In the genomic region with DNA sequence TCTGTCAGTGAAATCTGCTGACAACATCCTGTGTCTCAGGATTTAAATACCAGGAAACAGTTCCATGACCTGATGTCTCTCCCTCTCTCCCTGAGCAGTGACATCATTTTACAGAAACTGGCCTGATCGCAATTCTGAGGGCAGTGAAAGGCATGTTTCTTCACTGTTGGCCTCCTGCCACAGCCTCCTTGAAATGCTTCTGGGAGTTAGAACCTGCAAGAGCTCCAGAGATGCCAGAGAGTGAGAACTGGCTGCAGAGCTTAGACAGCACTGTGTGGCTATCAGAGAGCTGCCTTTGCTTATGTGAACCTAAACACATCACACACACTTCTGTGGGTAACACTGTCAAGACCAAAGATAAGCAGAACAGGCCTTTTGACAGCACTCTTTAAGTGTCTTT, we compare ENCODE assay signal across 10 mouse cellular contexts.
A peak's percentile ranks its signal among the peaks of the same experiment; 100 is the strongest.
DNase-seq lines count a peak whose midpoint lies in the region; ATAC-seq and TF ChIP-seq lines count a peak whose summit lies in the region.
"Had no signal": no experiment of that assay in that cellular context is flagged by ENCODE, and none has a peak within 500 bp of the region (broad histone marks: within the 10 kb centered on the region; RNA-seq: fewer than 3 reads in every experiment).

No protein-coding gene starts in this region.

- H3K4me2 ChIP-seq in heart, embryonic 13.5 days: peak overlapping the region; percentile 49
- H3K4me2 ChIP-seq: liver, embryonic 15.5 days; stomach, embryonic 15.5 days had no signal

- ATAC-seq in heart, embryonic 13.5 days (ENCODE audit: extremely low read depth, insufficient number of reproducible peaks, low FRiP score, low TSS enrichment): peak; percentile 61; the same call in 1 of the 2 replicates

- no peaks in the 10 kb centered on the region; the same call in 1 of the 2 replicates for H3K4me1 ChIP-seq in liver, adult 2 months (ENCODE audit: control insufficient read depth, insufficient read depth, low read length)
- peaks cover 41% of the 10 kb centered on the region for H3K4me1 ChIP-seq in heart, embryonic 13.5 days
- H3K4me1 ChIP-seq in olfactory bulb, adult 2 months (ENCODE audit: control insufficient read depth, insufficient read depth, low read length): peaks cover 4% of the 10 kb centered on the region; the same call in 1 of the 2 replicates
- H3K4me1 ChIP-seq: liver, embryonic 15.5 days had no signal

- no peak for TF ChIP-seq POLR2A in liver, adult 2 months (IDR thresholded peaks at IDR 0.05; ENCODE audit: extremely low read depth, insufficient read depth, low read length)
- TF ChIP-seq POLR2A in olfactory bulb, adult 2 months (IDR thresholded peaks at IDR 0.05; ENCODE audit: insufficient read depth, low read depth, low read length): no peak

- peak; percentile 1 for DNase-seq in liver, adult 2 months (ENCODE audit: extremely low read depth, low read depth, low spot score)
- DNase-seq in liver: no peak
- DNase-seq in cerebellum, adult 9-11 months: peak; percentile 59
- no peak for DNase-seq in retina, embryonic 14.5 days (ENCODE audit: low spot score)
- no peak for DNase-seq in testis, postnatal 10 days (ENCODE audit: low spot score)

- no peak for TF ChIP-seq CTCF in liver, adult 2 months (IDR thresholded peaks at IDR 0.05; ENCODE audit: low read depth, low read length)
- TF ChIP-seq CTCF in olfactory bulb, adult 2 months (IDR thresholded peaks at IDR 0.05; ENCODE audit: insufficient read depth, low read depth, low read length): no peak

- no peak overlapping the region for H3K4me3 ChIP-seq in liver, adult 2 months (ENCODE audit: insufficient read depth, low read depth, low read length)
- H3K4me3 ChIP-seq in heart, embryonic 13.5 days: no peak overlapping the region
- no peak overlapping the region for H3K4me3 ChIP-seq in olfactory bulb, adult 2 months (ENCODE audit: insufficient read depth, low read depth, low read length)
- H3K4me3 ChIP-seq: erythroblast, embryonic 14.5 days; liver, embryonic 15.5 days; stomach, embryonic 15.5 days had no signal

- no peaks in the 10 kb centered on the region for H3K27me3 ChIP-seq in liver, adult 2 months (ENCODE audit: control insufficient read depth, insufficient read depth, low read length)
- no peaks in the 10 kb centered on the region for H3K27me3 ChIP-seq in heart, embryonic 13.5 days (replicated peaks)
- H3K27me3 ChIP-seq: liver, embryonic 15.5 days; stomach, embryonic 15.5 days had no signal

- H3K36me3 ChIP-seq in liver, adult 2 months (ENCODE audit: control insufficient read depth, insufficient read depth, low read length): no peaks in the 10 kb centered on the region
- H3K36me3 ChIP-seq in heart, embryonic 13.5 days: peaks cover 19% of the 10 kb centered on the region
- H3K36me3 ChIP-seq: liver, embryonic 15.5 days; stomach, embryonic 15.5 days had no signal

- 38% methylated on average over 1 of the region's 1 CpGs for WGBS in liver, adult 2 months
- WGBS in heart, embryonic 13.5 days: 4% methylated on average over 1 of the region's 1 CpGs
- WGBS in olfactory bulb, adult 2 months: 29% methylated on average over 1 of the region's 1 CpGs

- no peak overlapping the region for H3K9ac ChIP-seq in liver, adult 2 months (ENCODE audit: low read depth, low read length)
- no peak overlapping the region for H3K9ac ChIP-seq in heart, embryonic 13.5 days
- H3K9ac ChIP-seq: liver, embryonic 15.5 days; stomach, embryonic 15.5 days had no signal

- no peak overlapping the region for H3K27ac ChIP-seq in liver, adult 2 months (replicated peaks; ENCODE audit: insufficient read depth, low read depth, low read length)
- H3K27ac ChIP-seq in heart, embryonic 13.5 days (replicated peaks): peak overlapping the region; percentile 89
- H3K27ac ChIP-seq in olfactory bulb, adult 2 months (ENCODE audit: insufficient read depth, low read depth, low read length): 0 out of 2 replicates have a peak overlapping the region, but pooled peaks have one; percentile 4
- H3K27ac ChIP-seq: liver, embryonic 15.5 days; stomach, embryonic 15.5 days had no signal

- no peaks in the 10 kb centered on the region for H3K9me3 ChIP-seq in heart, embryonic 13.5 days
- H3K9me3 ChIP-seq: liver, embryonic 15.5 days; stomach, embryonic 15.5 days had no signal

- no peaks in the 10 kb centered on the region for H3K79me2 ChIP-seq in liver, adult 2 months (ENCODE audit: control insufficient read depth, insufficient read depth, low read length)

Comparison
In these comparisons a context has a peak if more than half of its experiments do, and no peak if none do; other contexts are left out.
1. DNase-seq: peak in liver, adult 2 months (single experiment) and cerebellum, adult 9-11 months (single experiment); none in liver (single experiment), retina, embryonic 14.5 days (single experiment) and testis, postnatal 10 days (single experiment).